Mouse (Mus musculus) large intestine, adult 2 months (tissue): ENCODE results near the gene Ap2m1. TPM values are rescaled to one million over a fixed set of nuclear protein-coding genes. Genes with fewer than 3 reads are reported as not detected.

ENCODE experiments used
- DNase-seq: peaks from one replicate; pipeline ENCODE4 v3.0.0-alpha.2; 2012; ENCODE audit warnings: low read depth, low spot score
- WGBS: fragments of 180-500 bp; shearing (Covaris S2); methylation state at CpG from one replicate; pipeline ENCODE4 v1.1.7; 2018; 5-methylcytosine and 5-hydroxymethylcytosine counted together
- polyA plus RNA-seq: library from polyadenylated mRNA; depleted of rRNA; stranded (reverse); fragments of >200 nt; gene quantifications from 2 replicates; pipeline ENCODE4 v1.2.3, GENCODE M21; 2012; rRNA removed

Gene Ap2m1
- polyA plus RNA-seq, 1 experiment: 553 TPM

DNA sequence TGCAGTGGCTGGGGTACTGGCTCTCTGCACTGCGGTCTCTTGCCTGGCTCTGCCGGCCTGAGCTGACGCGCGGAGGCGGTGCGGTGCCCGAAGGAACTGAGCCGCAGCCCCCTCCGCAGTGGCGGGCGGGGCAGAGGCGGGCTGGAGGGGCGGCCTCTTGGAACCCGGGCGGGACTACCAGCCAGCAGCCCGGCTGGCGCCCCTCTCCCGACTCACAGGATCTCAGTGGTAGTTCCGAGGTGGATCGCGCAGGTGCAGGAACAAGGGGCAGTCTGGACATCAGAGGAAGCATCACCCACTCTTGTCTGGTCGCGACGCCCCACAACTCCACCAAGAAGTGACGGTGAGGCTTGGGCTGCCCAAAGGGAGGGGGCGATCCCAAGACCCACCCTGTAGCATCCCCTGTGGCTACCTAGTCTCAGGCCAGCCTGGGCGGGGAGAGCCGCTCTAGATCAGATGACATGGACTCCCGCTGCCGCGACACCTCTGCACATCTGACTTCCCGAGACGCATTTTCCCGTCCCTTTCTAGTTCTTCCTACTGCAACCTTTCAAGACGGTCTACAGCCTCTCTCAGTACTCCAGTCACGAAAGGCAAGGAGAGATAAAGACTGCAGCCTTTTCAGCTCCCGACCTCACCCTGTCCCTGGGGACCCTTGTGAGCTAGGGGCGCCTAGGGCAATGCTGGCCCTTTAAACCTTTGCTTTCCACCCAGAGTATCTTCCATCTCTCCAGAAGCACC is 54.8 kb downstream of the Ap2m1 start:
- no peak for DNase-seq

DNA sequence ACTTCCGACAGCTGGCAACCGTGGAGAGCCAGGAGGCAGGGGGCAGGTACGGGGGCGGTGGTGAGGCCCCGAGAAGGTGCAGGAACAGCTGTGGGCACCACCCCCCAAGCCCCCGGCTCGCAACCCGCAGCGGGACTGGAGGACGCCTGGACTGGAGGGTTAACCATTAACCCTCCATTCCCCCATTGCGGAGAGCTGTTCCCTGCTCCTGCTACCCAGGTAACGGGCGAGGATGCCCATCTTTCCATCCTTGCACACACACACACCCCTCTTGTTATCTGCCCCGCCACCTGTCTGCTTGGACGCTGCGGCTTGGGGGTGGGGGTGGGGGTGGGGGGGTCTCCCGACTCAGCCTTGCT is 55.4 kb downstream of the Ap2m1 start:
- no peak for DNase-seq
- 2% methylated on average over 17 of the region's 17 CpGs for WGBS

More for the DNA sequence above, 54.8 kb downstream of the Ap2m1 start:
- 1% methylated on average over 39 of the region's 39 CpGs for WGBS

DNA sequence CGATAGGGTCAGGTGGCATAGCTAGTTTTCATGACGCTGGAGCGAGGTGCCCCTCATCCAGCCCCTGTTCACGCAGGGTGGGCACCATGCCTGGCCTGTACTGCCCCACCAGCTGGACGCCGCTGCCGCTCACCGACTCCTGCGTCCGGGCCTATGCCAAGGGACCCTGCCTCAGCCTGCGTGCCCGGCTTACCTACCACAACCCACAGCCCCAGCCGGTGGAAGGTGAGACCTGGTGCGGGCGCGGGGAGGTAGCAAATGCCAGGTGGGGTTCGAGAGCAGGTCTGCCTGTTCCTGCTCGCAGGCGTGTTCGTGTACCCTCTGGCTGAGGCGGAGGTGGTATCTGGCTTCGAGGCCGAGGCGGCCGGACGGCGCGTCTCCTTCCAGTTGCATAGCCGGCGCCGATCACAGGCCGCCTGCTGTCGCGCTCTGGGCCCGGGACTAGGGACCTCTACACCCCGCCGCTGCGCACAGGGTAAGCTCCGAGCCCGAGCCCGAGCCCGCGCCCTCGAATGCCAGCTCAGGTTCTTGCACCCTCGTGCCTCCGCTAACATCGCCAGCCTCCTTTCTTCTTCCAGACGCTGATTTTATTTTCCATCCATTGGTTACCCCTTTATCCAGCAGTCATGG is 55.9 kb downstream of the Ap2m1 start:
- 5% methylated on average over 48 of the region's 48 CpGs for WGBS
- no peak for DNase-seq

Other genes starting within 250 kb of the Ap2m1 start
- gene Parl, start 233.1 kb upstream of the Ap2m1 start, polyA plus RNA-seq: 43.5 and 46.1 TPM in 2 replicates
- 0.12 and 0.38 TPM in 2 replicates for gene Cyp2ab1, start 210.1 kb upstream of the Ap2m1 start, polyA plus RNA-seq
- gene Abcc5, start 109.1 kb upstream of the Ap2m1 start, polyA plus RNA-seq: 15.0 and 22.3 TPM in 2 replicates
- 28.8 and 30.9 TPM in 2 replicates for gene Eif2b5, start 36.7 kb upstream of the Ap2m1 start, polyA plus RNA-seq
- gene Dvl3, start 18.5 kb upstream of the Ap2m1 start, polyA plus RNA-seq: 18.4 and 32.2 TPM in 2 replicates
- gene Abcf3, start 13.1 kb downstream of the Ap2m1 start, polyA plus RNA-seq: 35.9 and 46.4 TPM in 2 replicates
- gene Vwa5b2, start 54.0 kb downstream of the Ap2m1 start, polyA plus RNA-seq: 2.2 and 4.6 TPM in 2 replicates
- gene Eef1akmt4, start 76.1 kb downstream of the Ap2m1 start, polyA plus RNA-seq: 16.9 and 18.6 TPM in 2 replicates
- 0.16 TPM in 1 of 2 replicates, not detected in the other for gene Gm49333, start 76.1 kb downstream of the Ap2m1 start, polyA plus RNA-seq
- gene Alg3, start 76.3 kb downstream of the Ap2m1 start, polyA plus RNA-seq: 21.1 and 24.1 TPM in 2 replicates
- 2.0 and 3.3 TPM in 2 replicates for gene Camk2n2, start 85.8 kb downstream of the Ap2m1 start, polyA plus RNA-seq
- 0.43 and 0.49 TPM in 2 replicates for gene Ece2, start 94.3 kb downstream of the Ap2m1 start, polyA plus RNA-seq
- gene Psmd2, start 116.2 kb downstream of the Ap2m1 start, polyA plus RNA-seq: 96.4 and 100 TPM in 2 replicates
- 150 and 288 TPM in 2 replicates for gene Eif4g1, start 132.8 kb downstream of the Ap2m1 start, polyA plus RNA-seq
- 3.4 and 3.8 TPM in 2 replicates for gene Fam131a, start 157.8 kb downstream of the Ap2m1 start, polyA plus RNA-seq
- 27.7 and 28.1 TPM in 2 replicates for gene Polr2h, start 182.2 kb downstream of the Ap2m1 start, polyA plus RNA-seq
- gene Clcn2, start 182.3 kb downstream of the Ap2m1 start, polyA plus RNA-seq: 87.7 and 159 TPM in 2 replicates
- gene Chrd, start 197.6 kb downstream of the Ap2m1 start, polyA plus RNA-seq: 2.4 and 3.6 TPM in 2 replicates
- gene Thpo, start 199.0 kb downstream of the Ap2m1 start, polyA plus RNA-seq: 10.2 and 11.9 TPM in 2 replicates